Comparison of ENCODE assay signal across 8 mouse cellular contexts in genomic region chr7:130834299-130834698, GRCm38 (mm10). TPM values are rescaled to one million over a fixed set of nuclear protein-coding genes. Genes with fewer than 3 reads are reported as not detected.
A peak's percentile ranks its signal among the peaks of the same experiment; 100 is the strongest.
DNase-seq lines count a peak whose midpoint lies in the region; ATAC-seq lines count a peak whose summit lies in the region.

No protein-coding gene starts in this region.

- H3K9ac ChIP-seq in heart, embryonic 15.5 days = no peak overlapping the region
- H3K9ac ChIP-seq in liver, embryonic 15.5 days = no peak overlapping the region

- no peak for DNase-seq in heart, adult 18-20 months
- DNase-seq in ES-CJ7 (ENCODE audit: low read depth, low spot score) = peak; percentile 88
- peak; percentile 42 to 63 for DNase-seq in cerebellum, postnatal 36 days
- peak; percentile 97 for DNase-seq in hindbrain, embryonic 10.5 days (ENCODE audit: low spot score)
- DNase-seq in skeletal muscle tissue, adult 2 months (ENCODE audit: low read depth, low spot score) = peak; percentile 95
- DNase-seq in gastrocnemius, adult 18-20 months (ENCODE audit: low spot score) = no peak

- no peak overlapping the region for H3K27ac ChIP-seq in heart, embryonic 15.5 days
- peak overlapping the region; percentile 23; the same call in 1 of the 2 replicates for H3K27ac ChIP-seq in hindbrain, embryonic 10.5 days
- H3K27ac ChIP-seq in liver, embryonic 15.5 days (replicated peaks) = peak overlapping the region; percentile 78

- peak; percentile 97 for ATAC-seq in heart, embryonic 15.5 days (replicated peaks; ENCODE audit: insufficient number of reproducible peaks, insufficient read depth, low FRiP score, low read depth)
- peak; percentile 100 for ATAC-seq in liver, embryonic 15.5 days (ENCODE audit: insufficient read depth)

- peaks cover 8% of the 10 kb centered on the region; the same call in 1 of the 2 replicates for H3K27me3 ChIP-seq in heart, embryonic 15.5 days
- H3K27me3 ChIP-seq in hindbrain, embryonic 10.5 days (ENCODE audit: insufficient read depth, poor library complexity, severe bottlenecking) = peaks cover 49% of the 10 kb centered on the region
- H3K27me3 ChIP-seq in liver, embryonic 15.5 days = peaks cover 3% of the 10 kb centered on the region; the same call in 1 of the 2 replicates

- 30% methylated on average over 21 of the region's 21 CpGs for WGBS in heart, embryonic 15.5 days
- WGBS in hindbrain, embryonic 10.5 days = 18% methylated on average over 21 of the region's 21 CpGs
- 30% methylated on average over 21 of the region's 21 CpGs for WGBS in liver, embryonic 15.5 days (ENCODE audit: insufficient replicate concordance)

- H3K4me1 ChIP-seq in heart, embryonic 15.5 days (replicated peaks) = peaks cover 33% of the 10 kb centered on the region
- H3K4me1 ChIP-seq in hindbrain, embryonic 10.5 days (replicated peaks) = peaks cover 54% of the 10 kb centered on the region
- H3K4me1 ChIP-seq in liver, embryonic 15.5 days (replicated peaks) = peaks cover 23% of the 10 kb centered on the region

- H3K4me2 ChIP-seq in heart, embryonic 15.5 days = no peak overlapping the region
- H3K4me2 ChIP-seq in liver, embryonic 15.5 days = no peak overlapping the region; the same call in 1 of the 2 replicates

- no peaks in the 10 kb centered on the region for H3K36me3 ChIP-seq in heart, embryonic 15.5 days
- H3K36me3 ChIP-seq in hindbrain, embryonic 10.5 days = no peaks in the 10 kb centered on the region
- H3K36me3 ChIP-seq in liver, embryonic 15.5 days (replicated peaks) = no peaks in the 10 kb centered on the region

- H3K9me3 ChIP-seq in heart, embryonic 15.5 days (replicated peaks) = no peaks in the 10 kb centered on the region
- no peaks in the 10 kb centered on the region for H3K9me3 ChIP-seq in hindbrain, embryonic 10.5 days
- H3K9me3 ChIP-seq in liver, embryonic 15.5 days (replicated peaks) = no peaks in the 10 kb centered on the region

- H3K4me3 ChIP-seq in heart, embryonic 15.5 days = no peak overlapping the region
- H3K4me3 ChIP-seq in hindbrain, embryonic 10.5 days = no peak overlapping the region
- H3K4me3 ChIP-seq in liver, embryonic 15.5 days (replicated peaks) = no peak overlapping the region

RNA-seq across cellular contexts. Expression of gene Plekha1, which starts 31.3 kb away (rescaled TPM):
- polyA plus RNA-seq in heart, embryonic 15.5 days (2015; fragmentation: Nextera tagmentation; extraction: Ambion mirVana) = 50.0 and 53.9 TPM in 2 replicates
- 10 to 100 TPM; 34.3 to 36.6 TPM for total RNA-seq in heart, adult 18-20 months (2021)
- polyA plus RNA-seq in hindbrain, embryonic 10.5 days (2016; fragmentation: Nextera tagmentation; extraction: Ambion mirVana) = 39.5 and 47.8 TPM in 2 replicates
- polyA plus RNA-seq in liver, embryonic 15.5 days (2015; fragmentation: Nextera tagmentation; extraction: Ambion mirVana) = 10.3 and 13.4 TPM in 2 replicates
- total RNA-seq in gastrocnemius, adult 18-20 months (2021) = 10 to 100 TPM; 27.6 to 29.3 TPM

Comparison
In these comparisons a context has a peak if more than half of its experiments do, and no peak if none do; other contexts are left out.
1. DNase-seq: peak in ES-CJ7 (single experiment), cerebellum, postnatal 36 days (2 of 2), hindbrain, embryonic 10.5 days (single experiment) and skeletal muscle tissue, adult 2 months (single experiment); none in heart, adult 18-20 months (0 of 2) and gastrocnemius, adult 18-20 months (single experiment).